Mouse (Mus musculus): ENCODE measurements around the gene Papss2. TPM values are rescaled to one million over a fixed set of nuclear protein-coding genes. Genes with fewer than 3 reads are reported as not detected.
"Not testable (repeated sequence)": the region's sequence is repeated elsewhere in the genome, so short reads cannot be mapped to it uniquely, and the experiment has no call there.

Gene Papss2
- polyA plus RNA-seq, 1 experiment from 2014 or later: 2.5 TPM

- 89% methylated on average over 5 of the region's 5 CpGs for WGBS
- H3K36me3 ChIP-seq (replicated peaks): no peaks in the 10 kb centered on the region
- H3K27ac ChIP-seq: no peak overlapping the region
- no peaks in the 10 kb centered on the region for H3K27me3 ChIP-seq (ENCODE audit: poor library complexity, severe bottlenecking)
- H3K4me1 ChIP-seq: peaks cover 6% of the 10 kb centered on the region
- H3K4me3 ChIP-seq: no peak overlapping the region
- no peaks in the 10 kb centered on the region for H3K9me3 ChIP-seq
- DNase-seq (ENCODE audit: extremely low spot score, low spot score): no peak
Measured at GRCm38 (mm10) chr19:32653122-32653521, 57.5 kb downstream of the Papss2 start.

- H3K36me3 ChIP-seq (replicated peaks): no peaks in the 10 kb centered on the region
- H3K4me1 ChIP-seq: no peaks in the 10 kb centered on the region
- no peak overlapping the region for H3K4me3 ChIP-seq
- H3K27me3 ChIP-seq (ENCODE audit: poor library complexity, severe bottlenecking): no peaks in the 10 kb centered on the region
- no peak overlapping the region for H3K27ac ChIP-seq
- WGBS: 91% methylated on average over 7 of the region's 7 CpGs
- H3K9me3 ChIP-seq: no peaks in the 10 kb centered on the region
- DNase-seq (ENCODE audit: extremely low spot score, low spot score): no peak
Measured at GRCm38 (mm10) chr19:32653630-32654362, 58.2 kb downstream of the Papss2 start.

GRCm38 (mm10) chr19:32659346-32659745, 63.8 kb downstream of the Papss2 start:
- DNase-seq (ENCODE audit: extremely low spot score, low spot score): no peak
- Histone ChIP-seq H3K27me3 (ENCODE audit: poor library complexity, severe bottlenecking) (no peaks in the 10 kb centered on the region), H3K4me1 (no peaks in the 10 kb centered on the region), H3K36me3 (replicated peaks) (peaks cover 10% of the 10 kb centered on the region), H3K27ac (no peak overlapping the region), H3K4me3 (no peak overlapping the region), H3K9me3 (no peaks in the 10 kb centered on the region)
- 80% methylated on average over 5 of the region's 5 CpGs for WGBS

GRCm38 (mm10) chr19:32662936-32663335, 67.3 kb downstream of the Papss2 start:
- WGBS: 95% methylated on average over 6 of the region's 6 CpGs
- Histone ChIP-seq H3K4me3 (no peak overlapping the region), H3K4me1 (no peaks in the 10 kb centered on the region), H3K27ac (no peak overlapping the region), H3K27me3 (ENCODE audit: poor library complexity, severe bottlenecking) (no peaks in the 10 kb centered on the region), H3K9me3 (no peaks in the 10 kb centered on the region), H3K36me3 (replicated peaks) (peaks cover 10% of the 10 kb centered on the region)
- DNase-seq (ENCODE audit: extremely low spot score, low spot score): no peak

- WGBS: 93% methylated on average over 8 of the region's 8 CpGs
- H3K27ac ChIP-seq: no peak overlapping the region
- H3K4me1 ChIP-seq: no peaks in the 10 kb centered on the region
- no peaks in the 10 kb centered on the region for H3K27me3 ChIP-seq (ENCODE audit: poor library complexity, severe bottlenecking)
- no peak for DNase-seq (ENCODE audit: extremely low spot score, low spot score)
- H3K4me3 ChIP-seq: no peak overlapping the region
- no peaks in the 10 kb centered on the region for H3K9me3 ChIP-seq
- peaks cover 20% of the 10 kb centered on the region for H3K36me3 ChIP-seq (replicated peaks)
Measured at GRCm38 (mm10) chr19:32665243-32665642, 69.7 kb downstream of the Papss2 start.

- WGBS: 88% methylated on average over 1 of the region's 1 CpGs
- not testable (repeated sequence) for H3K4me1 ChIP-seq; H3K9me3 ChIP-seq; DNase-seq (ENCODE audit: extremely low spot score, low spot score); H3K4me3 ChIP-seq; H3K27ac ChIP-seq; H3K27me3 ChIP-seq (ENCODE audit: poor library complexity, severe bottlenecking)
- H3K36me3 ChIP-seq (replicated peaks): peaks cover 39% of the 10 kb centered on the region
Measured at GRCm38 (mm10) chr19:32667830-32668229, 72.2 kb downstream of the Papss2 start.

GRCm38 (mm10) chr19:32675766-32676165, 80.2 kb downstream of the Papss2 start:
- Histone ChIP-seq H3K27me3 (ENCODE audit: poor library complexity, severe bottlenecking) (no peaks in the 10 kb centered on the region), H3K36me3 (replicated peaks) (peaks cover 93% of the 10 kb centered on the region), H3K9me3 (no peaks in the 10 kb centered on the region), H3K4me1 (no peaks in the 10 kb centered on the region), H3K27ac (no peak overlapping the region), H3K4me3 (no peak overlapping the region)
- WGBS: 92% methylated on average over 3 of the region's 3 CpGs
- no peak for DNase-seq (ENCODE audit: extremely low spot score, low spot score)

- Histone ChIP-seq H3K36me3 (replicated peaks) (peaks cover 93% of the 10 kb centered on the region), H3K27me3 (ENCODE audit: poor library complexity, severe bottlenecking) (no peaks in the 10 kb centered on the region), H3K4me3 (no peak overlapping the region), H3K27ac (no peak overlapping the region), H3K9me3 (no peaks in the 10 kb centered on the region), H3K4me1 (no peaks in the 10 kb centered on the region)
- WGBS: 97% methylated on average over 2 of the region's 2 CpGs
- DNase-seq (ENCODE audit: extremely low spot score, low spot score): no peak
Measured at GRCm38 (mm10) chr19:32680894-32681293, 85.3 kb downstream of the Papss2 start.

GRCm38 (mm10) chr19:32683081-32683480, 87.5 kb downstream of the Papss2 start:
- H3K36me3 ChIP-seq (replicated peaks): peaks cover 91% of the 10 kb centered on the region
- H3K27ac ChIP-seq: no peak overlapping the region
- H3K4me1 ChIP-seq: no peaks in the 10 kb centered on the region
- no peak for DNase-seq (ENCODE audit: extremely low spot score, low spot score)
- WGBS: 91% methylated on average over 5 of the region's 5 CpGs
- no peaks in the 10 kb centered on the region for H3K9me3 ChIP-seq
- no peak overlapping the region for H3K4me3 ChIP-seq
- H3K27me3 ChIP-seq (ENCODE audit: poor library complexity, severe bottlenecking): no peaks in the 10 kb centered on the region

GRCm38 (mm10) chr19:32687721-32688120, 92.1 kb downstream of the Papss2 start:
- Histone ChIP-seq H3K4me1 (no peaks in the 10 kb centered on the region), H3K27ac (no peak overlapping the region), H3K27me3 (ENCODE audit: poor library complexity, severe bottlenecking) (no peaks in the 10 kb centered on the region), H3K9me3 (no peaks in the 10 kb centered on the region), H3K36me3 (replicated peaks) (peaks cover 86% of the 10 kb centered on the region), H3K4me3 (no peak overlapping the region)
- DNase-seq (ENCODE audit: extremely low spot score, low spot score): no peak
- 88% methylated on average over 5 of the region's 5 CpGs for WGBS

- H3K4me1 ChIP-seq; DNase-seq (ENCODE audit: extremely low spot score, low spot score); H3K27ac ChIP-seq; H3K27me3 ChIP-seq (ENCODE audit: poor library complexity, severe bottlenecking); H3K9me3 ChIP-seq; H3K4me3 ChIP-seq: not testable (repeated sequence)
- peaks cover 86% of the 10 kb centered on the region for H3K36me3 ChIP-seq (replicated peaks)
- WGBS: 83% methylated on average over 3 of the region's 3 CpGs
Measured at GRCm38 (mm10) chr19:32688227-32688626, 92.6 kb downstream of the Papss2 start.

- no peak overlapping the region for H3K27ac ChIP-seq
- no peaks in the 10 kb centered on the region for H3K27me3 ChIP-seq (ENCODE audit: poor library complexity, severe bottlenecking)
- DNase-seq (ENCODE audit: extremely low spot score, low spot score): no peak
- WGBS: 86% methylated on average over 6 of the region's 6 CpGs
- H3K4me1 ChIP-seq: no peaks in the 10 kb centered on the region
- no peak overlapping the region for H3K4me3 ChIP-seq
- H3K9me3 ChIP-seq: no peaks in the 10 kb centered on the region
- H3K36me3 ChIP-seq (replicated peaks): peaks cover 86% of the 10 kb centered on the region
Measured at GRCm38 (mm10) chr19:32689724-32690123, 94.1 kb downstream of the Papss2 start.

- Histone ChIP-seq H3K27me3 (ENCODE audit: poor library complexity, severe bottlenecking) (no peaks in the 10 kb centered on the region), H3K36me3 (replicated peaks) (peaks cover 99% of the 10 kb centered on the region), H3K9me3 (no peaks in the 10 kb centered on the region), H3K27ac (no peak overlapping the region), H3K4me1 (no peaks in the 10 kb centered on the region), H3K4me3 (no peak overlapping the region)
- WGBS: 93% methylated on average over 2 of the region's 2 CpGs
- DNase-seq (ENCODE audit: extremely low spot score, low spot score): no peak
Measured at GRCm38 (mm10) chr19:32696674-32697073, 101.1 kb downstream of the Papss2 start.

- no peaks in the 10 kb centered on the region for H3K4me1 ChIP-seq
- peaks cover 98% of the 10 kb centered on the region for H3K36me3 ChIP-seq (replicated peaks)
- WGBS: 92% methylated on average over 3 of the region's 3 CpGs
- no peak overlapping the region for H3K4me3 ChIP-seq
- no peak for DNase-seq (ENCODE audit: extremely low spot score, low spot score)
- no peaks in the 10 kb centered on the region for H3K9me3 ChIP-seq
- H3K27ac ChIP-seq: no peak overlapping the region
- H3K27me3 ChIP-seq (ENCODE audit: poor library complexity, severe bottlenecking): no peaks in the 10 kb centered on the region
Measured at GRCm38 (mm10) chr19:32702191-32702590, 106.6 kb downstream of the Papss2 start.
